Mouse (Mus musculus) megakaryocyte, embryonic 14.5 days (primary cell): ENCODE data around the gene Ccdc115. TPM values are rescaled to one million over a fixed set of nuclear protein-coding genes. Genes with fewer than 3 reads are reported as not detected.
"Not testable (repeated sequence)": the region's sequence is repeated elsewhere in the genome, so short reads cannot be mapped to it uniquely, and the experiment has no call there.

ENCODE experiments used
- H3K27me3 ChIP-seq: replicated peaks from 2 replicates; pipeline ENCODE3; 2012; ENCODE audit warnings: inconsistent platforms
- H3K36me3 ChIP-seq: replicated peaks from 2 replicates; pipeline ENCODE3; 2012; ENCODE audit warnings: low read length, inconsistent platforms, mixed read lengths
- H3K4me1 ChIP-seq: 2 replicates; pipeline ENCODE4 v1.6.1; 2012; ENCODE audit warnings: inconsistent platforms
- H3K4me3 ChIP-seq: replicated peaks from 2 replicates; pipeline ENCODE3; 2012; ENCODE audit warnings: moderate library complexity, mild to moderate bottlenecking, inconsistent platforms
- H3K9me3 ChIP-seq: 2 replicates; pipeline ENCODE4 v1.6.1; 2012; ENCODE audit warnings: inconsistent platforms
- FLI1 ChIP-seq: IDR thresholded peaks from 2 replicates; pipeline ENCODE4 v1.6.1; 2012; ENCODE audit warnings: low read length, inconsistent platforms, mixed read lengths
- GATA1 ChIP-seq: IDR thresholded peaks from 3 replicates; pipeline ENCODE4 v1.6.1; 2012; ENCODE audit warnings: mixed read lengths, low read length, inconsistent platforms, borderline replicate concordance
- polyA plus RNA-seq: library from polyadenylated mRNA; stranded (reverse); fragments of >175 nt; gene quantifications from 2 replicates; pipeline ENCODE4 v1.2.3, GENCODE M21; 2012; ENCODE audit warnings: low replicate concordance; ENCODE audit not compliant: insufficient read depth

The Ccdc115 gene
- polyA plus RNA-seq, 1 experiment, result 36.5 TPM

GRCm38 (mm10) chr1:34439961-34440630 is 624 bp upstream of the Ccdc115 start:
- Histone ChIP-seq H3K9me3 (no peaks in the 10 kb centered on the region), H3K4me1 (peaks cover 38% of the 10 kb centered on the region), H3K4me3 (peak overlapping the region; percentile 99), H3K36me3 (peaks cover 43% of the 10 kb centered on the region), H3K27me3 (no peaks in the 10 kb centered on the region)
- TF ChIP-seq FLI1 (no peak), GATA1 (no peak)

DNA sequence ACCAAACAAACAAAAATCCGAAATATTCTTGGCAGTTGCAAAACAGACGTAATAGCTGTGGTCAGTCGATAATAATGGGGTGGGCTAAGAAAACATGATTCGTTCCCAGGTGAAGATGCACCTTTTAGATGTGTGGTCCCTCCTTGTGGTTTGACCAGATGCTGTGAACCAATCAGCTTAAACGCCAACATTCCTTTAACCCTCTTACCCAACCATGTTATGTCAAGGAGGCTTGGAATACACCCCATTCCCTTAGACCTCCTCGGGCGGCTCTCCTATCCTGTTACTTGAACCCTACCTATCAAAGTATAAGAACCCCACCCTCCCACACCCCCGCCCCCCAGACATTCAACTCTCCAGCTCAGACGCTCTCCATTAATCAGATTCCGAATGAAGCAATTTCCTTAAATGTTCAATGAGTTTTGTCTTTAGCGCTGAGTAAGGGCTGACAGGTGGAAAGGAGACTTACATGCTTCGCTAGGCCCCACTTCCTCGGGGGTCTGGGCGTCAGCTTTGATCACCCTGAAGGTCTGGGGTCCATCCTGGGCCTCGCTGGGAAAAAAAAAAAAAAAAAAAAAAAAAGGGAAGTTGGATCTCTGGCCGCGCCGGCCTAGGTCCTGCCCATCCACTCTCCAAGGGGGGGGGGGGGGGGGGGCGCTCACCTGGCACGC is 956 bp downstream of the Ccdc115 start:
- TF ChIP-seq FLI1, result no peak
- no peak for TF ChIP-seq GATA1
- Histone ChIP-seq H3K27me3 (no peaks in the 10 kb centered on the region), H3K36me3 (peaks cover 27% of the 10 kb centered on the region), H3K4me3 (peak overlapping the region; percentile 99), H3K9me3 (no peaks in the 10 kb centered on the region), H3K4me1 (peaks cover 47% of the 10 kb centered on the region)

DNA sequence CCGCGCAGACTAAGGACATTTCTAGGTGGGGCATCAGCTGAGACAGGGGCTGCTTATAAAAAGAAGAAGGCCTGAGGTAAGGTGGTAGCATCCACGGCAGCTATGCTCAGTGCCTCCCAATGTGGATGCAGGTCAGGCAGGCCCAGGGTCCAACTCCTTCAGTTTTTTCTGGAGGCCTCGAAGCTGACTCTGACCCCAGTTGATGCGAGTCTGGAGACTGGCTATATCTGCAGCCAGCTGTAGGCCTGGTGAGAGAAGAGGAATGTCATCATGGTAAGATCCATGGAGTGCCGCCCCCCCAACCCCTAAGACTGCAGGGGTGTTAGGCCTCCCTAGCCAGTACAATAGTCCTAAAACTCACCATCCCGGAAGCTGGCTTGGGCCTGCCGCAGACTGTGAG is 2.1 kb downstream of the Ccdc115 start:
- not testable (repeated sequence) for H3K27me3 ChIP-seq, H3K4me3 ChIP-seq, H3K9me3 ChIP-seq
- Histone ChIP-seq H3K4me1 (peaks cover 45% of the 10 kb centered on the region), H3K36me3 (peaks cover 19% of the 10 kb centered on the region)

DNA sequence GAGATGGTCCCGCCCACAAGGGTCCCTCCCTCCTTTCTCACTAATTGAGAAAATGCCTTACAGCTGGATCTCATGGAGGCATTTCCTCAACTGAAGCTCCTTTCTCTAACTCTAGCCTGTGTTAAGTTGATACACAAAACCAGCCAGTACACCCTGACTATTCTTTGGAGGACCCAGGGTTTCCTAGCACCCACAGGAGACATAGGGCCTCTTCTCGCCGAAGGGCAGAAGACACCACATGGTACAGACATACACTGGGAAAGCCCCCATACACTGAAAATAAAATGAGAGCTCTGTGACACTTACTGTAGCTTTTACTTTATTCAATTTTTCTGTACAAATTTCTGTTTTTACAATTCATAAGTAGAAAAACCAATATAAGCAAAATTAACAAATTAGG is 3.1 kb downstream of the Ccdc115 start:
- H3K4me3 ChIP-seq, result no peak overlapping the region
- peaks cover 2% of the 10 kb centered on the region for H3K27me3 ChIP-seq
- peaks cover 16% of the 10 kb centered on the region for H3K36me3 ChIP-seq
- peaks cover 19% of the 10 kb centered on the region for H3K9me3 ChIP-seq
- peaks cover 38% of the 10 kb centered on the region for H3K4me1 ChIP-seq
- TF ChIP-seq GATA1 (no peak), FLI1 (no peak)

- peaks cover 14% of the 10 kb centered on the region for H3K36me3 ChIP-seq
- peaks cover 31% of the 10 kb centered on the region for H3K4me1 ChIP-seq
- H3K9me3 ChIP-seq, result peaks cover 27% of the 10 kb centered on the region
- peaks cover 2% of the 10 kb centered on the region for H3K27me3 ChIP-seq
- H3K4me3 ChIP-seq, result peak overlapping the region; percentile 93
- TF ChIP-seq GATA1 (no peak), FLI1 (no peak)
Measured at GRCm38 (mm10) chr1:34435371-34436120, 3.9 kb downstream of the Ccdc115 start.

GRCm38 (mm10) chr1:34434660-34435160 is 4.8 kb downstream of the Ccdc115 start:
- TF ChIP-seq FLI1, result no peak
- no peak for TF ChIP-seq GATA1
- peaks cover 35% of the 10 kb centered on the region for H3K9me3 ChIP-seq
- H3K36me3 ChIP-seq, result peaks cover 14% of the 10 kb centered on the region
- peak overlapping the region; percentile 93 for H3K4me3 ChIP-seq
- peaks cover 3% of the 10 kb centered on the region for H3K27me3 ChIP-seq
- H3K4me1 ChIP-seq, result peaks cover 26% of the 10 kb centered on the region

- H3K9me3 ChIP-seq, result peaks cover 38% of the 10 kb centered on the region
- H3K36me3 ChIP-seq, result peaks cover 14% of the 10 kb centered on the region
- TF ChIP-seq FLI1 (no peak), GATA1 (no peak)
- peaks cover 5% of the 10 kb centered on the region for H3K27me3 ChIP-seq
- H3K4me3 ChIP-seq, result peak overlapping the region; percentile 93
- peaks cover 26% of the 10 kb centered on the region for H3K4me1 ChIP-seq
Measured at GRCm38 (mm10) chr1:34433891-34434521, 5.5 kb downstream of the Ccdc115 start.

GRCm38 (mm10) chr1:34432776-34433481 is 6.5 kb downstream of the Ccdc115 start:
- Histone ChIP-seq H3K4me3 (no peak overlapping the region), H3K4me1 (peaks cover 19% of the 10 kb centered on the region), H3K27me3 (peaks cover 9% of the 10 kb centered on the region), H3K36me3 (peaks cover 13% of the 10 kb centered on the region), H3K9me3 (peaks cover 41% of the 10 kb centered on the region)
- TF ChIP-seq FLI1, result no peak
- TF ChIP-seq GATA1, result no peak

- peaks cover 9% of the 10 kb centered on the region for H3K27me3 ChIP-seq
- H3K4me1 ChIP-seq, result peaks cover 15% of the 10 kb centered on the region
- TF ChIP-seq GATA1 (no peak), FLI1 (no peak)
- H3K4me3 ChIP-seq, result no peak overlapping the region
- H3K9me3 ChIP-seq, result peaks cover 44% of the 10 kb centered on the region
- H3K36me3 ChIP-seq, result peaks cover 8% of the 10 kb centered on the region
Measured at GRCm38 (mm10) chr1:34432411-34432775, 7.1 kb downstream of the Ccdc115 start.
